Mouse (Mus musculus) heart, adult 8-10 months (tissue): ENCODE results near the gene Ccnyl1. TPM values are rescaled to one million over a fixed set of nuclear protein-coding genes. Genes with fewer than 3 reads are reported as not detected.
A peak's percentile ranks its signal among the peaks of the same experiment; 100 is the strongest.

Experiments used
- DNase-seq: peaks from one replicate; pipeline ENCODE4 v3.0.0; 2022; ENCODE audit warnings: low spot score
- total RNA-seq, 4 experiments: library from RNA; stranded (reverse); gene quantifications; 2 replicates each; pipeline ENCODE4 v1.2.4; 2022

The Ccnyl1 gene
- total RNA-seq, 4 experiments from 2014 or later: 10.3 to 16.9 (median 12.9) TPM

DNA sequence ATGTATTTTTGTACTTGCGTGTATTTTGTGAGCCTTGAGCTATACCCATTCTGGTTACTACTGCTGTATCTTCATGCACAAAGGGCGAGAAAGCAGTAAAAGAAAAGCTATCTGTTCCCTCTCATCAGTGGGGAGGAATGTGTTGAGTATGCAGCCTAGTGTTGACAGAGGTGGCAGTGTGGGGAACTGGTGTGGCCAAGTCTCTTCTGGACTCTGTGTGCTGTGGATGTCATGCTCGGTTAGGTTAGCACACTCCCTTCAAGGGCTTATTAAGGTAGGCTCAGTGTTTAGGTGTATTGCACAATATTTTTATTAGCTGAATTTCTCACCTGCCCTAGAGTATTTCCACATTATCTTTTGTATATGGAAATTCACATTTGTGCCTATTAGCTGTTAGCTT, 11.5 kb downstream of the Ccnyl1 start:
- no peak for DNase-seq

DNA sequence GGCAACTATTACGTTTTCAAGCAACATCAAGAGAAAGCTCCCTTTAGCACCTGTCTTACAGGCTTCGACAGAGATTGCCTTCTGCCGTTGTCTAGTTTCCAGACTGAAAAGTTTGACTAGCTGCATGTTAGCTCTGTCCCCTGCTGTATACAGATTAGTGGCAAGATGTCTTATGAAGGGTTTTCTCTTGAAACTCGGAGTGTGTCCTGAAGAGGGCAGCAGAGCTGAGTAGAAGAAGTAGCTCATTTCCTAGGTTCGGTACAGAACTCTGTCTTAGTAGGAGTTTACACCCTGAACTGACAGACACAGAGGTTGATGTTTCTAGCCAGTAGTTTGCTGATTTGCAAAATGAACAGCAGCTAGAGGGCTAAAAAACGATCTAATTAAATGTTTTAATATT, 15.0 kb downstream of the Ccnyl1 start:
- peak; percentile 70 for DNase-seq

DNA sequence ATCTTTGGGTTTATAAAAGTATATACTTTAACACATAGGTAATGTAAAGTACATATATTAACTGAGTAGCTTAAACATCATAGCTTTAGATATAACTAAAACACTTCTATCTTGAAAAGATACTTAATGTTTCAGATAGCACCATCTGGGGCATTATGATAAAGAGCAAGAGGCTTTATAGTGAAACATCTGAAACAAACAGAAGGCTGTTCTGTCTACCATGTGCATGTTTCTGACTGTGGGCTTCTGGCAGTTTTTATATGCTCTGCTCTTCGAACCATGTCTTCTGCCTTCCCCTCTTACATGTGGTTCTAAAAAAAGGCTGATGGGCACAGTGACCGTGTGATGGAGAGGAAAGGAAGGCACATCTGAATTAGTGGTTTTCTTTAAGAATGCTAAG, 16.4 kb downstream of the Ccnyl1 start:
- DNase-seq: no peak

DNA sequence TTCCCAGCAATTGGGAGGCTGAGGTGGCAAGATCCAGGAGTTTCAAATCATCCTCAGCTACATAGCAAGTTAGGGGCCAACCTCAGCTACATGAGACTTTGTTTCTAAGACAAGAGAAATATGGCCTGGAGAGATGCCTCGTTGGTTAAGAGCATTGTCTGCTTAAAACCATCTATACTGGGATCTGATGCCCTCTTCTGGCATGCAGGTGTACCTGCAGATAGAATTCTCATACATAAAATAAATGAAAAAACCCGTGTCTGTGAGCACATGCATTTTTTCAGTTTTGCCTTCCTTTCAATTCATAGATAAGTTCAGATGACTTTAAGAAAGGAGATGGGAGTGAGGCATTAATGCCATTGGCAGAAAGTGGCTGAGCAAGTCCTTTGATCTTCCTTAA, 19.6 kb downstream of the Ccnyl1 start:
- DNase-seq: peak; percentile 24

- no peak for DNase-seq
Observed at GRCm38 (mm10) chr1:64712006-64712760, 21.9 kb downstream of the Ccnyl1 start.

DNA sequence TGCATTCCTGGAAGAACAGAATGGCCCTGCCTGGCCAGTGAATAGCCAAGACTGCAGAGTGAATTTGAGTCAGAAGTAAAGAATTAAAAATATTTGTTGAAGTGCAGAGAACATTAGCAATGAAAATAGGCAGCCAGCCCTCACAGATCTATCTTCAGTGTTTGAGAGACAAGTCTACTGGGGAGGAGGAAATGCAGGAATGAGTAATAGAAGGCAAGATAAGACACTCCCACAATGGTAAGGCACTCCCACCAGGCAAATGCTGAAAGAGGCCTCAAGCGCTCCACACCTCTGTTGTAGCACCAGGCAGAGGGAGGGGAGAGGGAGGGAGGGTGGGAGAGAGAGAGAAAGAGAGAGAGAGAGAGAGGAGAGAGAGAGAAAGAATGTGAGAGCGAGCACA, 25.2 kb downstream of the Ccnyl1 start:
- no peak for DNase-seq

GRCm38 (mm10) chr1:64716589-64717304, 26.5 kb downstream of the Ccnyl1 start:
- no peak for DNase-seq

DNA sequence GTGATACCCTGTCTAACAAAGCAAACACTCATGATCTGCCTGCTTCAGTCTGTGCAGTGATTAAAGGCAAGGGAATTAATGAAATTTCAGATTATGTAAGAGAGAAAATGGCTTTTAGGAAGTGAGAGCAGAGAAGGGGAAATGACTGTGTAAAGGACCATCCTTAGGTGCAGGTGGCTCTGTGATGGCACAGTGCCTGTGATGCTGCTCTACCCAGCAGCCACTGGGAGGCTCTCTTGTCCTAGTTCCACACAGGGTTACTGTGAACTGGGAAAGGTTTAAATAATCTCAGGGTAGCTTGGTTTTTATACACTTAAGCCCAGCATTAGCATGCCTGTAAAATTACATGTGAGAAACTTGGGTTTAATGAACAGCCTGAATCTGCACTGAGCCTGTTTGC, 27.2 kb downstream of the Ccnyl1 start:
- DNase-seq: peak; percentile 57

GRCm38 (mm10) chr1:64721034-64721587, 30.9 kb downstream of the Ccnyl1 start:
- DNase-seq: no peak

DNA sequence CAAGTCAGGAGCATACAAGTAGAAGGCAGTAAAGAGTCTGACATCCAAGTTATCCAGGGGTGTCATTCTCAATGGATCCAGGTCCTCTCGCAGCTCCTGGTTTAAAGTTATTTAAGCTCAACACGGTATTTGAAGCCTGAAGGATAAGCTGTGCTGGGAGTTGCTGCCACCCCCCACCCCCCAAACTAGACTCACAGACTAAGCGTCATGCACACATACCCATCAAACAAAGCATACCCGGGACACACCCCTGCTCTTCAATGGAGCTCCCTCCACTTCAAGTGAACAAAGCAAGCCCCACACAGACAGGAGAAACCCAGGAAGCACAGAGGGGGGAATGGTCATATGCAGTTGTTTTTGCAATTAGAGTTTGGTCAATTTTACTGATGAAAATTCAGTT, 39.8 kb downstream of the Ccnyl1 start:
- no peak for DNase-seq

DNA sequence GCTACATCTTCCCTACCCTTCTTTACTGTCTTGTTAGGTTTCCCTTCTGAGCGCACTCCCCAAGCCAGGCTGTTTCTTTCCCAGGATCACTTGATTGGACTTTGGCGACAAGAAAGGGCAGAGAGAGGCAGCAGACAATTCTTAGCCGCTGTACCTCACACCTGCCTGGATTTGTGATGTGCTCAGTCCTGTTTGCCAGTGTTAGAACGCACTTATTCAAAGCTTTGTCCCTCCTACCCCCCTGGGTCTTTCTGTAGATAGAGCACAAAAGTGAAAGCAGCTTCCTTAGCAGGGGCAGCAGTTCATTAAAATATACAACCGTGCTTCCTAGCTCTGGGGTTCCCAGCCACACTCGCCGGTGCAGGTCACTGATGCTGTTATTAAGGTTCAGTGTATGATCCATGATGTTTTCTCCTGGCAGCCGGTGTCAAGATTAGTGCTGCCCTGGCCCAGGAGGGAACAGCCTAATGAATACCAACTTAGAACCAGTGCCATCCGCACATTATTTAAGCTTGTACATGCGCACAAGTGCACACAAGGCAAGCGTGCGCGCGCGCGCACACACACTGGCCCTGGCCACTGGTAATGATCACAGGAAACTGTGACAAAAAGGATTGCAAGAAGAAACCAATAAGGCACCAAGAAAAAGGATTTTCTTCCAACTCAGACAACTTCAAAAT, 41.2 kb downstream of the Ccnyl1 start:
- DNase-seq: no peak

- DNase-seq: no peak
Observed at GRCm38 (mm10) chr1:64732161-64732560, 41.9 kb downstream of the Ccnyl1 start.

DNA sequence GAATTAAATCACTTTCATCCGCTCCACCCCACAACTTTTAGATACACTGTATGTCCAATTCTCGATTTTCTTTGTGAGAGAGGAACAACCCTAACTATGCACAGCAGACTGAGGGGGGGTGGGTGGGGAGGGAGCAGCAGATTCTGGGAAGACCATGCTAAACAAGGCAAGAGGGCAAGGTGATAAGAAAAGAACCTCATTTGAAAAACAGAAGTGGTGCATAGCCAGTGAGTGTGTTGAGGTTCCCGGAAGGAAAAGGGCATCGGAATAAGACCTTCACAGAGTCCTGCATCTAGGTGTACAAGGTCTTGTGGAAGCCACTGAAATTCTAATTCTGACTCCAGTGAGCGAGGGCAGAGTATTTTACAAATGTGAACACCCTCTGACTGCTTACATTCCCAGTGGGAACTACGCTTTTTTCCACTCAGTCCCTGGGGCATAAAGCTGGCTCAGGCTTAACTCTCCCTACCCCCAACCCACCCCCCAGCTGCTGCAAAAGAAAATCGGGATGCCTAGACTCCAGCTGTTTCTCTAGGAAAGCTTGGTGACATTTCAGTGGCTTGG, 42.5 kb downstream of the Ccnyl1 start:
- DNase-seq: no peak

- DNase-seq: no peak
Observed at GRCm38 (mm10) chr1:64733453-64734245, 43.4 kb downstream of the Ccnyl1 start.

GRCm38 (mm10) chr1:64734771-64735750, 44.8 kb downstream of the Ccnyl1 start:
- DNase-seq: no peak

DNA sequence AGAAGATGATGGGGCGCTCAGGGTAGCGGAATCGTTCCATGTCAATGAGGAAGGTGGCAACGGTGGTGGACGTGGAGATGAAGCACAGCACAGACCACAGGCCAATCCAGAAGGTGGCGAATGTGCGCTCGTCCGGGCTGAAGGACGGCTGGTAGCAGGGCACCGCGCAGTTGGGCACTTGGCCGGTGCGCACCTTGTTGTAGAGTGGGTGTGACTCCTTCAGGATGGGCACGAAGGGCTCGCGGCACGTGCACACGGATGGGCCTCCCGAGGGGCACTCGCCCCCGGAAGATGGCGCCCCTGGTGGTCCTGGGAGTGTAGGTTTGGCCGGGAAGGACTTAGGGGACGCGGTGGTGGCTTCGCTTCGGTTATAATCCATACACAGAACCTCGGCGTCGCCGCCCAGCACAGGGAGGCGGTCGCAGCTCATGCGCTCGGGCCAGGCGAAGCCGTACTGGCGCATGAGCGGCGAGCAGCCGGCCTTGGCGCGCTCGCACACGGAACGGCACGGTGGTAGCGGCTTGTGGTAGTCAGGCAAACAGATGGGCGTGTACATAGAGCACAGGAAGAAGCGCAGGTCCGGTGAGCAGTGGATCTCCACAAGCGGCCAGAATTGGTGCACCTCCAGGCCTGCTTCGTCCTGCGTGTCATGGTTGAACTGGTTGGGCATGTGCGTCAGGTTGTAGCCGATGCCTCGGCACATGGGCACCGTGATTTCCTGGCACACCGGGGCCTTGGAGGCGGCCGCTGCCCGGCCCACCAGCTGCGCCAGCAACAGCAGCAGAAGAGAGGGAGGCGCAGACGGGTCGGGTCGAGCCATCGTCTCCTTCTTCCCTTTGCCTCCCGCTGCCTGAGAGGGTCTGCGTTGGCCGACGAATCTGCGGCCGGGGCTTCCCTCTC, 45.8 kb downstream of the Ccnyl1 start:
- DNase-seq: no peak

- no peak for DNase-seq
Observed at GRCm38 (mm10) chr1:64736681-64737501, 46.6 kb downstream of the Ccnyl1 start.
